Mouse (Mus musculus) right cerebral cortex, postnatal 10 days (tissue): ENCODE results near the gene Slc30a2.
"Not testable (repeated sequence)": the region's sequence is repeated elsewhere in the genome, so short reads cannot be mapped to it uniquely, and the experiment has no call there.

Source experiments
- DNase-seq, 2 experiments: peaks; one replicate each; pipeline ENCODE4 v3.0.0; 2021; ENCODE audit warnings: low spot score in 2 of 2

Gene Slc30a2

DNA sequence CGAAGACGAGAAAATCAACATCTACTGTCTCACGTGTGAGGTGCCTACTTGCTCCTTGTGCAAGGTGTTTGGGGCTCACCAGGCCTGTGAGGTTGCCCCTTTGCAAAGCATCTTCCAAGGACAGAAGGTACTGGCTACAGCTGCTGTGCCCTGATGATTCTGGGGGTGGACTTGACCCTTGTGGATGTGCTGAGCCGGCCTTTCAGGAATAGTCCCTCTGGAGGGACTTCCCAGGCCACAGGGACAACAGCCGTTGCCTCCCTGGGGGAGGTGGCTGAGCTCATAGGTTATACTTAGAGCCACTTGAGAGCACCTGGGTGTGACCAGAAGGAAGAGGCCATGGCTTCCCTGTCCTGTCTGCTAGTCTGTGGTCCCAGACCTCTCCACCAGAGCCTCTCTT is 23.3 kb upstream of the Slc30a2 start:
- no peak for DNase-seq

DNA sequence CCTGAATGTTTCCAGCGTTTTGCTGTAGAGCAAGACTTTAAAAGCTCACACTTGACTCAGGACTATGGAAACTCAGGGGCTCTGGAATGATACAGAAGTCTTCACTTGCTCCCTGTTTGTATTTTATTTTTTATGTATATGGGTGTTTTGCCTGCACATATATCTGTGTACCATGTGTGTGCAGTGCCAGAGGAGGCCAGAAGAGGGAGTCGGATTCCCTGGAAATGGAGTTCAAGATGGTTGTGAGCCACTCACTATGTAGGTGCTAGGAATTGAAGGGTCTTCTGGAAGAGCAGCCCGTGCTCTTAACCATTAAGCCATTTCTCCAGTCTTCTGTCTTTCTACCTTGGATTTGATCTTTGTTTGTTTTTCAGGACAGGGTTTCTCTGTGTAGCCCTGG is 21.5 kb upstream of the Slc30a2 start:
- DNase-seq: no peak

GRCm38 (mm10) chr4:134324655-134325054 is 18.3 kb upstream of the Slc30a2 start:
- DNase-seq: no peak

GRCm38 (mm10) chr4:134326859-134327530 is 16.0 kb upstream of the Slc30a2 start:
- no peak for DNase-seq

DNA sequence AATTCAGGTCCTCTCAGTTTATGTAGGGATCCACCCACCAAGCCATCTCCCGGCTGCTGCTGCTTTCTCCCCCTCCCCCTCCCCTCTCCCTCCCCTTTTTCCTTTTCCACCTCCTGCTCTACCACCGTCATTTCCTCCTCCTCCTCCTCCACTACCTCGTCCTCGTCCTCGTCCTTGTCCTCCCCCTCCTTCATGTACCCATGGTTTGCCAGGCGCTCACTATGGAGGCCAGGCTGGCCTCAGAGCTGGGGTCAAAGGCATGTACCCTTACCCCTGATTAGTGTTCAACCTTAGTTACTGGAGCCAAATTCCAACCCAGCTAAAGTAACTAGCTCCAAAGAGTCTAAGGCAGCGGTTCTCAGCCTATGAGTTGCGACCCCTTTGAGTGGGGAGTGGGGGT is 14.8 kb upstream of the Slc30a2 start:
- DNase-seq: no peak

GRCm38 (mm10) chr4:134328832-134329231 is 14.1 kb upstream of the Slc30a2 start:
- DNase-seq: no peak

- DNase-seq: no peak
Observed at GRCm38 (mm10) chr4:134330281-134330680, 12.7 kb upstream of the Slc30a2 start.

- not testable (repeated sequence) for DNase-seq
Observed at GRCm38 (mm10) chr4:134341231-134341630, 1.8 kb upstream of the Slc30a2 start.

- DNase-seq: no peak
Observed at GRCm38 (mm10) chr4:134342213-134342779, 685 bp upstream of the Slc30a2 start.

- no peak for DNase-seq
Observed at GRCm38 (mm10) chr4:134344620-134345019, 1.6 kb downstream of the Slc30a2 start.

GRCm38 (mm10) chr4:134345802-134346201 is 2.8 kb downstream of the Slc30a2 start:
- DNase-seq: no peak

DNA sequence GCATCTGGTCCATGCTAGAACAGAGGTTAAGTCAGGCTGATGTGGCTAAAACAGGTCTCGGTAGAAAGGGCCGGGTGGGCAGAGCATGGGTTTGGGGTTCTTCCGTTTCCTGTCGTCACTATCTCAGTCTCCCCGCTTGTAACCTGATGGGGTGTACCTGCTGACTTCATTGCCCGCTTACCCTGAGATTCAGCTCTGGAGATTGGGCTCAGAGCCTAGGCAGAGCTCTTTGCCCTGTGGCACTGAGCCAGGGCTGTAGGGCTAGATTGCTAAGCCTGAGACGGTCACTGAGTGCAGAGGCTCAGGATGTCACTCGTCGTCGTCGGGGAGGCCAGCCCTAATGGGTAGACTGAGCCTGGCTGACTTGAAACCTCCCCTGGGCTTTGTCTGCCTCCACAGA is 5.1 kb downstream of the Slc30a2 start:
- DNase-seq: no peak

DNA sequence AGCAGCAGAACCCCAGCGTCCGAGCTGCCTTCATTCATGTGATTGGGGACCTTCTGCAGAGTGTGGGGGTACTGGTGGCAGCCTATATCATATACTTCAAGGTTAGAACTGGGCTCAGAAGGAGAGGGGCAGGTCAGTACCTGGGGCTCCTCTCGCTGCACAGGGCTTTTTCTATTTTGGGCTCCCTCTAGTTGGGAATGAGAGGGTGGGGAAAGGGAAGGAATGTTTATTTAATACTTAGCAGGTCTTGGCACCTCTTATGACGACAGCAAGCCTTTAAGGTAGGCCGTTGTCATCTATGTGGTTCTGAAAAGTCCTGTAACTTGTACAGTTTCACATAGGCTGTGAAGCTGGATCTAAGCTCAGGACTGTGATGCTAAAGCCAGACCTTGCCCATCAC is 5.6 kb downstream of the Slc30a2 start:
- no peak for DNase-seq

GRCm38 (mm10) chr4:134349829-134350228 is 6.8 kb downstream of the Slc30a2 start:
- no peak for DNase-seq

GRCm38 (mm10) chr4:134350641-134351040 is 7.7 kb downstream of the Slc30a2 start:
- DNase-seq: no peak

DNA sequence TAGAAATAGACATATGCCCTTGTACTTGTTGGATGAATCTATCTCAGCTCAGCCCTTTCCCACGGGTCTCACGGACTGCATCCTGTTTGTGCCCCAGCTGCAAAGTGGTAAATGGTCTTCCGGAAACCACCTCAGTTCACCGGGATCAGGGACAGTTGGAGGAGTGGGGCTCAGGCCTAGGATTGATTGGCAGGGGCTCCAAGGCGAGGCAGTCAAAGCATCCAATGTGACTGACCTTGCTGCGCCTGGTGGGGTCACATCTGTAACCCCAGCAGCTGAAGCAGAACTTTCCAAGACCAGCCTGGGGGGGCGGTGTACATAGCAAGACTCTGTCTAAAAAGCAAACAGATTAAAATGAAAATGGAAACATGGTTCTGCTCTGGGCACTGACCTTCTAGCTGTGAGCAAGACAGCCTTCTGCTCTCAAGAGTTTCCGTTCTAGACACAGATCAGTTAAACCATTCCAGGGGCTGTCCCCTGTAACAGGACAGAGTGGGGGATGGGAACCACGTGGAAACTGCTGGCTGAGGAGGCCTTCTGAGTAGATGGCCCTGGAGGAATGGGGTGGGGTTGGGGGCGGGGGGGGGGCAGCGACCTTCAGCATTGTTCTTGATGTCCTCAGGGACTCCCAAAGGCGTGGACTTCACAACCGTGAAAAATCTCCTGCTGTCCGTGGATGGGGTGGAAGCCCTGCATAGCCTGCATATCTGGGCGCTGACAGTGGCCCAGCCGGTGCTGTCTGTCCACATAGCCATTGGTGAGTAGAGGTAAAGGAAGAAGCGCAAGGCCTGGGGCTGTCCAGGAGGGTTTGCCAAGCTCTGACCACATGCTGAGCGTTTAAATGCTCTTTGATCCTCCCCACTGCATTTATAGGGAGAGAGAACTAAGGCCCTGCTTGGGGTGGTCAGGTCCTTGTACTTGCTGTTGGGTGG is 8.6 kb downstream of the Slc30a2 start:
- DNase-seq: no peak

GRCm38 (mm10) chr4:134352261-134352707 is 9.3 kb downstream of the Slc30a2 start:
- no peak for DNase-seq

DNA sequence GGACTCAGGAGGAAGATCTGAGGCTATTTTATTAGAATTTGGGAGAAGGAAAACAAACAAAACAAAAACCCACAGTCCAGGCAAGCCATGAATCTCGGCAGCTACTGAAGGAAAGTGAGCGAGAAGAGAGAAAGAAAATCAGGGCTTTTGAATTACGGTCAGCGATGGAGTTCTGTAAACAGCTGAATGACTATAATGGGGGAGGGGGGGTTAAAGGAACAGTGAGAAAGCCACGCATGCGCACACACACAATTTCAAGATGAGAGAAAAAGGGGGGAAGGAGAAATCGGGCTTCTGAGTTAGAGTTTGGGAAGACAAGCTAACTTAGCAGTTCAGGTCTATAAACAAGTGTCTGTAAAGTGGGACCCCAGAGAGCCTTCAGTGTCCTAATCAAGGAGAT is 9.9 kb downstream of the Slc30a2 start:
- no peak for DNase-seq

GRCm38 (mm10) chr4:134353527-134354409 is 10.8 kb downstream of the Slc30a2 start:
- DNase-seq: no peak

DNA sequence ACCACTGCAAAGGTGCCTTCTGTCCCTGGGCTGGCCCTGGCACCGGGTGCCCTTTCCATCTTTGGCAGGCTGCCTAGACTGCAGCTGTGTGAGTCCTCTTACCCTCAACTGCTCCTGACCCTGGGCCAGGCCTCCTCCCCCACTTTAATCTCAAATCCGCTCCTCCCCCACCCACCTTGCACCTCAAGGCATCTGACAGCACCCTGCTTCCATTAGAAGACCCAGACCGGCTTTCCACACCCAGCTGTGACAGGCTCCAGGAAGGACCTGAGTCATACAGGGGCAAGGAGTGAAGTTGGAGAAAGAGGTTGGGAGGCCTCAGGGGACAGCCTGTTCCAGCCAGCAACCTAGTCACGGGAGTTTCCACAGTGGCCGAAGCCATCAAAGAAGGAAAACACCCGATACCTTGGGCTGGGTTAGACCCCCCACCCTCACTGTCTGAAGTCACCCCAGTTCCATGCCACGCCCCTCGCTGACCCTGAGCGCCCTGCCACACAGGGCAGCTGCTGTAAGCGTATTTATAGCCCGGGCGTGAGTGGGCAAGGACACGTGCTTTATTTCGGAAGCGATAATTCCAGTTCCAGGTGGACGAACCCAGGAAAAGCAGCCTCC is 13.0 kb downstream of the Slc30a2 start:
- no peak for DNase-seq
